Mouse (Mus musculus): Measurements from ENCODE around the gene Olfr153.

DNA sequence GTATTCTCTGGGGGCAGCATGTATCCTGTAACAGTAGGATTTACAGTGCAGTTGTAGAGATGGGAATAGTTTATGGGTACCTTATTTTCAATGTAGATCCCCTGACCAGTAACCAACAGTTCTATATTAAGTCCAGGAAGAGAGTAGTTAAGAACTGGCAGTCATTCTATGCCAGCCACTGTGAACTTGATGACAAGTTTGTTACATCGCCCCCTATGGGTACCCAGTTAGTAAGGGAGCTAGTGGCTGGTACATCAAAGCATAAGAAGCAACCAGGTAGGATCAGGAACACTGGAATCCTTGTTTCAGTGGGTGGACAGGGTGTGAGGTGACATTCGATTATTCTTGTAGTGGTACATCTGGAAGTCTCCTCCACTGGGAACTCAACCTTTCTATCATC, 49.3 kb upstream of the Olfr153 start:
- no peak for TF ChIP-seq EP300 (IDR thresholded peaks at IDR 0.05)
- TF ChIP-seq CTCF (IDR thresholded peaks at IDR 0.05) = no peak

Data from lung, postnatal 0 days (tissue).